Mouse (Mus musculus) right cerebral cortex, postnatal 4 days (tissue): ENCODE results near the gene Cpne5.

Experiments used
- DNase-seq: peaks from one replicate; pipeline ENCODE4 v3.0.0-alpha.2; 2022

Gene Cpne5

DNA sequence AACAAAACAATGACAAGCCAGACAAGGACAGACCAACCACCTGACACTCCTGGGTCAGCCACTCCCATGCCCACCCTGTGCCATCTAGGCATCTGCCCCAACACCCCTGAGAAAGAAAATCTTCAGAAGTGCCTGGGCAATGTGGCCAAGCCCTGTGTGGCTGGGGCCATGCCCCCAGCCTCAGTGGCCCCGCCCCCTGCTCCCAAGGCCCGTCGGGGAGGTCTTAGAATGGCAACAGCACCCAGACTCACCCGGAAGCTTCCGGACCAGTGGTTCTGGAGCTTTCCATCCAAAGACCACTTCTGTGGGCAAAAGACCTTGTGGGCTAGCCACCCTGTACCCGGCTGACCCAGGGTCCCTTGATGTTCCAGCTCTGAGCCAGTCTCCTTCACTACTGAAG lies 35.4 kb downstream of the Cpne5 start:
- no peak for DNase-seq

- no peak for DNase-seq
Measured at GRCm38 (mm10) chr17:29199821-29200220, 38.1 kb downstream of the Cpne5 start.

DNA sequence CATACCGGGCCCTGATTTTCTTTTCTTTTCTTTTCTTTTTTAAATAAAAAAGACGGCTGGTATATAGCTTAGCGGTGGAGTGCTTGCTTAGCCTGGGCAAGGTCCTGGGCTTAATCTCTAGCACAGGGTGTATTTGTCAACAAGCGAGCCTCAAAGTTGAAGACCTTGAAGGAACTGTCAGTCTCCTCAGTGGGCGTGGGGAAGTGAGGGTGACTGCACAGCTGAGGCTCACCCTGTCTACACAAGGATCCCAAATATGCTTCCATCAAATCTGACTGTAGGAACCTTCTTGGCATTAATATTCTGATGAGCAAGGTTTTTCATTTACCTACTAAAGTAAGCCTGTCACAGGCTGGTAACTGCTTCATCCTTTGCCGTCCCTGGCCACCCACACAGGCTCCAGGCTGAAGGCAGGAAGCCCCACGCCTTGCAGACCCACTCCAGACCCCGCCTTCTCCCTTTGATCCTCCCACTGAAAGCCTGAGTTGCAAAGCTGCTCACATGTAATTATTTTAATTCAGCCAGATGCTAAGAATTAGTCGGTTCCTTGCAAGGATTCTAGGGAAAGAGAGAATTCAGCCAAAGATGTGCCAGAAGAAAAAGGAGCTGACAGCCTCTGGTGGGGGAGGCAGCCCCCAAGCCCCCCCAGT lies 38.7 kb downstream of the Cpne5 start:
- DNase-seq, result no peak

- DNase-seq, result no peak
Measured at GRCm38 (mm10) chr17:29195579-29195978, 42.4 kb downstream of the Cpne5 start.

DNA sequence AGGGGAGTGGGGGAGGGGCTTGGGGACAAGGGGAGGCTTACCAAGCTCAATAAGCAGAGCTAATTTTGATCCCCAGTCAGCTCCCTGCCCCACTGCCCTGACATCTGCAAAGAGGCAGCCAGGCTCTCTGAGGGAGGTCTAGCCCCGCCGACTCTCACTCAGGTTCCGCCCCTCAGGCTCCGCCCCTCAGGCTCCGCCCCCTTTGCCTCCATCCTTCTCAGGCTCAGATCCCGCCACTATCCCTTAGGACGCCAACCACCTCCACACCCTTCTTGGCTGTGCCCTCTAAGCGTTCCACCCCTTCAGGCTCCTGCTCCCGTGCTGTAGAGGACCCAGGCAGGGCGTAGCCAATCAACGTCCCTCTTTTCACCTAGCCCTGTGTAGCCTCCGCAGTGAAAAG lies 49.0 kb downstream of the Cpne5 start:
- no peak for DNase-seq

GRCm38 (mm10) chr17:29186989-29187859 lies 50.7 kb downstream of the Cpne5 start:
- no peak for DNase-seq

DNA sequence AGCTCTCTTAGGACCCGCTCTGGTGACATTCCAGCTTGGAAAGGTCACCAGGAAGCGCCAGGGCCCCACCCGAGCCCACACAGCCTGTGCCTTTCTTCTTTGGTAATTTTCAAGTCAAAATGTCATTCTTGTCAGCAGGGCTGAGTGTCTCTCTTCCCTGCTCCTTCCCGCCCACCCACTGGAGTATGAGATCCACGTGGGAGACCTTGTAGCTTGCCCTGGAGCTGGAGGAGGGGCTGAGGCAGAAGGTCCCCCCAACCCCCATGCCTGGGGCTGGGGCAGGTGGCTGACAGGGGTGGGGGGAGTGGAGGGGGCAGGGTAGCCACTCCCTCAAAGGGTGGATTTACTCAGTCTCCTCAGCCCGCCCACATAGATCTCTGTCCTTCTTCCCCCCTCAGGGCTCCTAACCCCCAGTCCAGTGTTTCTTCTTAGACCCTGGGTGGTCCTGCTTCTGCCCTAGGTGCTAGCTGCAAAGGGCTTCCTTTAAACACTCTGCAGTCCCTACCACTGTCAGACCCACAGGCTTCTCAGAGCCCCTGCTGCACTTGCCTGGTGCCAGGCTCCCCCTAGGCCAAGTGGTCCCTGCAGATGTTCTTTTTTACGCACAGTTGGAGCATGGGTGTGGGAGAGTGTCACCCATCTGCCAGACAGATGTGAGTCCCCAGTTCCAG lies 52.5 kb downstream of the Cpne5 start:
- no peak for DNase-seq

- no peak for DNase-seq
Measured at GRCm38 (mm10) chr17:29183162-29183561, 54.8 kb downstream of the Cpne5 start.

GRCm38 (mm10) chr17:29181751-29182150 lies 56.2 kb downstream of the Cpne5 start:
- no peak for DNase-seq

- no peak for DNase-seq
Measured at GRCm38 (mm10) chr17:29180406-29181127, 57.4 kb downstream of the Cpne5 start.

DNA sequence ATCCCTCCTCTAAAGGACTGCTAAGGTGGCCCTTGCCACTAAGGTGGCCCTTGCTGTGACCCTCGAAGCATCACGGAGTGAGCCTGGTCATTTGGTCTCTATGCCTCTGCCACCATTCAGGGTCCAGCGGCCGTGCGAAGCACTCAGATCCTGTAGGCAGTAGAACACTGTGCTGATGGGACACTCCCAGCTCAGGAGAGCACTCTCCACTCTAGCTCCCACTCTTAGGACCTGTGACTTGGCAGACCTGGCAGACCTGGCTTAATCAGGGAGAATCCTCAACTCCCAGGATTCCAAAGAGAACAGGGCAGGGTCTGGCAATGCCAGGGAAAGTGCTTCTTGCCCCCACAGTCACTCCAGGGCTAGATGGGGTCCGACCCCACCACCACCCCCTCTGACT lies 58.0 kb downstream of the Cpne5 start:
- no peak for DNase-seq

- DNase-seq, result no peak
Measured at GRCm38 (mm10) chr17:29178503-29179059, 59.4 kb downstream of the Cpne5 start.

DNA sequence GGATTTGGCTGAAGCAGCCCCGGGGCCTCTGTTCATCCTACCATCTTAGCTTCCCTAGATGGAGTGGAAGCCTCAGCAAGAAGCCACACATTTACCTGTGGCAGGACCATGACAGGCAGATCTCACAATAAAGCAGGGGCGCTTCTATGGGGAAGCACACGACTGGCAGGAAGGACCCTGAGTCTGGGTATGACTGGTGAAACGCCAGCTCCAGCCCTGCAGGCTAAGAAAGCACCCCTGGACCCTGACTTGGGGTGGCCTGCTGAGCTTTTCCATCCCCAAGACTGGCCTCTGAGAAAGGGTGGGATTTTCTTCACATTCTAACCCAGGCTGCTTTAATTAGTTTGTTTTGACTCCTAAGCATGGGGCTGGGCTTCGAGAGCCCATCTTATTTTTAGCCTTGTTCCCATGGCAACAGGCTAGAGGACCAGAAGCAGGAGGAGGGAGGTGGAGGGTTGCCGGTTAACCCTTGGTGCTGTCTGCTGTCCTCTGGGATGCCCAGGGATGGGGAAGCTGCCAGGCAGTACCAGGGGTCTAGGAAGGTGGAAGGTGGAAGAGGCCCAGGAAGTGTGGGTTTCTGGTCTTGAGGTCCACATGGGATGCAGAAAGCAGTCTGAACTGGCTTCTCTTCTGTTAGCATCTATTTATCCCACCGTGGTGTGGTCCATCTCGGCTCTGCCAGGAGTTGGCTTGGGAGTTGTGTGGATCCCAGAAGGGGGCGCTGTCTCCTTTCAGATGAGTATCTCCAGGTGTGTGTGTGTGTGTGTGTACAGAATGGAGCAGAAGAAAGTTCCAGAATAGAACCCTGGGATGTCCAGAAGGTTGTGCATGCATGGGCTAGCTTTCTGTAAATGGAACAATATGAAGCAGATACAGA lies 61.3 kb downstream of the Cpne5 start:
- peak; percentile 94 for DNase-seq

DNA sequence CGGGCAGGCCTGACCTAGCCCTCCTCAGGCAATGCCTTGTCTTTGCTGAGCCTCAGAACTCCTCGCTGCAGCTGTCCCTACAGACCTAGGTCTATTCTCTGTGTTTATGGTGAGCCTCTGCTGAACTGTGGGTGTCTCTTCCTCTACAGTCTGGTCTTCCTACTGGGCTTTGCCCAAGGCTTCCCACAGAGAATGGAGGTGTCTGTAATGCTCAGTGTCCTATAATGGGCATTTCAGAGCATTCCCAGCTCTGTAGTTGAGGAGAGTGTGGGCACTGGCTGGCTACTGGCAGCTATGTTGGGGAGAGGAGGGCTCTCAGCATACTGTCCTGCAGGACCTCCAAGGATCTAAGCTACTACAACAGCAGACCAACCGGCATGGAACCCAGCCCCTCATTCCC lies 62.3 kb downstream of the Cpne5 start:
- no peak for DNase-seq

GRCm38 (mm10) chr17:29173165-29173564 lies 64.8 kb downstream of the Cpne5 start:
- DNase-seq, result no peak

DNA sequence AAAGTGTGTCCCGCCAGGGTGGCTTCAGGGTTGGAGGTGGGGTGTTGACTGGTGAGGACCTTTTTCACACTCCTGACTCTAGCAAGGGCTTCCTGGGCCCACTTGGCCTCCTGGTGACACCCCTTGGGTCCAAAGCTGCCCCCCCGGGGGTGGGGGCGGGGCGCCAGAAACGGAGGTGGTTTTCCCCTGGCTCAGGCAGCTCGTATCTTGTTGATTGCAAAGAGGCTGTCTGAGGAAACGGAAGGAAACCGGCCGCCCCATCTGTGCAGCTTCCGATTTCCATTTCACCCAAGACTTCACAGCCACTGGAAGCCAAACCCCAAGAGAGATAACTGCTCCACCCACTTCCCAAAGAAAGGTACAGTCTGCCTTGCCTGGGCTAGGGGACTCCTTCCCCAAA lies 65.9 kb downstream of the Cpne5 start:
- no peak for DNase-seq

GRCm38 (mm10) chr17:29171001-29171772 lies 66.8 kb downstream of the Cpne5 start:
- peak; percentile 83 for DNase-seq

DNA sequence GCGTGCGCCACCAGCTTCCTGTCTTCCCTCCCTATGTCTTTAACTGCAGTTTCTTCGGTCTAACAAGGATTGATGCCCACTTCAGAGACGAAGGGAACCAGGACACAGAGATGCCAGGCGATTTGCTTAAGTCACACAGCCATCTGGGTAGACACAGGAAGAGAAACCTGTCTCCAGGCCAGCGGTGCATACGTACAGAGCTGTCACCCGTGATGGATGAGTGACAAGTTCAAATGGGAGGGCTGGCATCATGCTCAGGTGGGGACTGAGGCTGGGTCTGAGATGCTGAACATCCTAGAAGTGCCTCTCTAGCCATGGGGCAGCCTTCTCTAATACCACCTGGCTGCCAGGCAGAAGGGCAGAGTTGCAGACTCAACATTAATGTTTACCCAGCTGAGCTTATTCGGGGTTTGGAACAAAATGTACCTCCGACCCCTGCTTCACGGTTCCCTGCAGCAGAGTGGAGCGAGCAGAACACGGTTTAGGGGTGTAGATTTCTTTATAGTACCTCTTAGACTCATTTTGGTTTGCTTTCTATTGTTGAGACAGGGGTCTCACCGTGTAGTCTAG lies 67.5 kb downstream of the Cpne5 start:
- no peak for DNase-seq

GRCm38 (mm10) chr17:29168996-29169601 lies 68.9 kb downstream of the Cpne5 start:
- DNase-seq, result no peak

DNA sequence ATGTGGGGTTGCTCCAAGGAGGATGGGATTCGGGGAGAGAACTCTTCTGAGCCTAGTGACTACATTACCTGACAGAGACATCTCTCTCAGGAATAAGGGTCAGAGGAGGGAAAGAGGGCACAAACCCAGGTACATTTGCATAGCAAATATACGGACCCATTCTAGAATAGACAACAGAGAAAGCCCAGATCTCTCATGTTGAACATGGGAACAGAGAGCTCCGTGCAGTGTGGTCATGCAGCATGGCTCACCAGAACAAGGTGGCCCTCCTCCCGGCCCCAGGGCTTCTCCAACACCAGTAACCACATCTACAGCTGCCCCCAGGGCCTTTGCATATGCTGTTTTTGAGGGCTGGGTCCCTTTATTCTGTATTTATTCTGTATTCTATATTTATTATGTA lies 69.5 kb downstream of the Cpne5 start:
- DNase-seq, result no peak
